Mouse (Mus musculus) kidney, embryonic 14.5 days (tissue): ENCODE data around the gene Stxbp4. TPM values are rescaled to one million over a fixed set of nuclear protein-coding genes. Genes with fewer than 3 reads are reported as not detected.

Source experiments
- ATAC-seq: fragments of 200-750 bp; cut with Nextera tagmentation; 2 replicates; pipeline ENCODE4 v1.8.0; 2017; ENCODE audit warnings: moderate number of reproducible peaks, mild to moderate bottlenecking, moderate TSS enrichment, moderate library complexity; ENCODE audit not compliant: low FRiP score, low TSS enrichment
- H3K27ac ChIP-seq: fragments of 300-500 bp; sonication (generic); 2 replicates; pipeline ENCODE4 v1.5.1; 2014; ENCODE audit warnings: low read depth, mild to moderate bottlenecking, low read length, moderate library complexity, mixed read lengths
- H3K27me3 ChIP-seq: fragments of 300-500 bp; sonication (generic); 2 replicates; pipeline ENCODE4 v1.6.1; 2014; ENCODE audit warnings: mild to moderate bottlenecking, low read length; ENCODE audit not compliant: control insufficient read depth, insufficient read depth
- H3K36me3 ChIP-seq: fragments of 300-500 bp; sonication (generic); 2 replicates; pipeline ENCODE4 v1.6.1; 2014; ENCODE audit warnings: low read length, mixed read lengths; ENCODE audit not compliant: control insufficient read depth, insufficient read depth
- H3K4me1 ChIP-seq: fragments of 300-500 bp; sonication (generic); 2 replicates; pipeline ENCODE4 v1.6.1; 2014; ENCODE audit warnings: low read length, mixed read lengths; ENCODE audit not compliant: control insufficient read depth, insufficient read depth
- H3K4me2 ChIP-seq: fragments of 300-500 bp; sonication (generic); replicated peaks from 2 replicates; pipeline ENCODE4 v1.6.1; 2014; ENCODE audit warnings: low read depth, mild to moderate bottlenecking, low read length
- H3K4me3 ChIP-seq: fragments of 300-500 bp; sonication (generic); 2 replicates; pipeline ENCODE4 v1.5.1; 2014; ENCODE audit warnings: mild to moderate bottlenecking, low read length
- H3K9ac ChIP-seq: fragments of 300-500 bp; sonication (generic); 2 replicates; pipeline ENCODE4 v1.6.1; 2014; ENCODE audit warnings: low read depth, mild to moderate bottlenecking, low read length, moderate library complexity
- H3K9me3 ChIP-seq: fragments of 300-500 bp; sonication (generic); 2 replicates; pipeline ENCODE4 v1.6.1; 2016; ENCODE audit warnings: low read length; ENCODE audit not compliant: control insufficient read depth
- WGBS: fragments of 180-500 bp; shearing (Covaris S2); extraction: QIAGEN DNeasy Blood & Tissue Kit; methylation state at CpG from one replicate; pipeline ENCODE4 v1.1.7; 2014; 5-methylcytosine and 5-hydroxymethylcytosine counted together
- polyA plus RNA-seq: library from polyadenylated mRNA; unstranded; fragments of >200 nt; fragmentation: Nextera tagmentation; extraction: Ambion mirVana; gene quantifications from 2 replicates; pipeline ENCODE4 v1.2.1, GENCODE M21; 2014

Gene Stxbp4
- polyA plus RNA-seq, 1 experiment from 2014 or later, result 29.3 TPM

GRCm38 (mm10) chr11:90517750-90518149 lies 120.1 kb downstream of the Stxbp4 start:
- no peak for ATAC-seq
- 80% methylated on average over 1 of the region's 1 CpGs for WGBS

GRCm38 (mm10) chr11:90512538-90513219 lies 125.2 kb downstream of the Stxbp4 start:
- WGBS, result 81% methylated on average over 5 of the region's 5 CpGs

More at GRCm38 (mm10) chr11:90517750-90518149, 120.1 kb downstream of the Stxbp4 start:
- H3K9me3 ChIP-seq, result no peaks in the 10 kb centered on the region
- no peaks in the 10 kb centered on the region for H3K4me1 ChIP-seq
- H3K36me3 ChIP-seq, result peaks cover 3% of the 10 kb centered on the region; the same call in 1 of the 2 replicates
- no peak overlapping the region for H3K4me2 ChIP-seq
- no peak overlapping the region for H3K9ac ChIP-seq
- H3K27me3 ChIP-seq, result no peaks in the 10 kb centered on the region
- no peak overlapping the region for H3K27ac ChIP-seq
- no peak overlapping the region for H3K4me3 ChIP-seq

GRCm38 (mm10) chr11:90501846-90502245 lies 136.0 kb downstream of the Stxbp4 start:
- WGBS, result 80% methylated on average over 4 of the region's 4 CpGs
- H3K36me3 ChIP-seq, result no peaks in the 10 kb centered on the region
- no peak for ATAC-seq

More at GRCm38 (mm10) chr11:90512538-90513219, 125.2 kb downstream of the Stxbp4 start:
- no peaks in the 10 kb centered on the region for H3K4me1 ChIP-seq
- H3K4me3 ChIP-seq, result no peak overlapping the region
- no peak overlapping the region for H3K9ac ChIP-seq
- H3K36me3 ChIP-seq, result peaks cover 3% of the 10 kb centered on the region; the same call in 1 of the 2 replicates
- no peak overlapping the region for H3K27ac ChIP-seq
- H3K27me3 ChIP-seq, result no peaks in the 10 kb centered on the region
- no peak for ATAC-seq
- H3K9me3 ChIP-seq, result no peaks in the 10 kb centered on the region
- no peak overlapping the region for H3K4me2 ChIP-seq

GRCm38 (mm10) chr11:90499918-90500317 lies 138.0 kb downstream of the Stxbp4 start:
- no peak for ATAC-seq
- no peaks in the 10 kb centered on the region for H3K36me3 ChIP-seq
- H3K4me3 ChIP-seq, result no peak overlapping the region
- no peaks in the 10 kb centered on the region for H3K27me3 ChIP-seq
- 88% methylated on average over 6 of the region's 6 CpGs for WGBS
- H3K9ac ChIP-seq, result no peak overlapping the region
- H3K27ac ChIP-seq, result no peak overlapping the region
- no peaks in the 10 kb centered on the region for H3K4me1 ChIP-seq
- H3K4me2 ChIP-seq, result no peak overlapping the region
- H3K9me3 ChIP-seq, result no peaks in the 10 kb centered on the region

More at GRCm38 (mm10) chr11:90501846-90502245, 136.0 kb downstream of the Stxbp4 start:
- no peaks in the 10 kb centered on the region for H3K27me3 ChIP-seq
- no peak overlapping the region for H3K27ac ChIP-seq
- H3K4me1 ChIP-seq, result no peaks in the 10 kb centered on the region
- H3K9ac ChIP-seq, result no peak overlapping the region
- no peak overlapping the region for H3K4me2 ChIP-seq
- no peak overlapping the region for H3K4me3 ChIP-seq
- H3K9me3 ChIP-seq, result no peaks in the 10 kb centered on the region

GRCm38 (mm10) chr11:90498461-90498860 lies 139.4 kb downstream of the Stxbp4 start:
- Histone ChIP-seq H3K9me3 (no peaks in the 10 kb centered on the region), H3K4me3 (no peak overlapping the region), H3K27me3 (no peaks in the 10 kb centered on the region), H3K36me3 (peaks cover 3% of the 10 kb centered on the region; the same call in 1 of the 2 replicates), H3K9ac (no peak overlapping the region), H3K27ac (no peak overlapping the region), H3K4me2 (no peak overlapping the region), H3K4me1 (no peaks in the 10 kb centered on the region)
- WGBS, result 64% methylated on average over 5 of the region's 5 CpGs
- ATAC-seq, result no peak

- WGBS, result 87% methylated on average over 1 of the region's 1 CpGs
- Histone ChIP-seq H3K4me1 (no peaks in the 10 kb centered on the region), H3K4me2 (no peak overlapping the region), H3K9me3 (no peaks in the 10 kb centered on the region), H3K36me3 (peaks cover 6% of the 10 kb centered on the region; the same call in 1 of the 2 replicates), H3K27me3 (no peaks in the 10 kb centered on the region), H3K9ac (no peak overlapping the region), H3K27ac (no peak overlapping the region), H3K4me3 (no peak overlapping the region)
- no peak for ATAC-seq
Observed at GRCm38 (mm10) chr11:90494981-90495380, 142.9 kb downstream of the Stxbp4 start.

- 92% methylated on average over 4 of the region's 4 CpGs for WGBS
- Histone ChIP-seq H3K9me3 (no peaks in the 10 kb centered on the region), H3K4me3 (no peak overlapping the region), H3K36me3 (peaks cover 8% of the 10 kb centered on the region; the same call in 1 of the 2 replicates), H3K4me1 (no peaks in the 10 kb centered on the region), H3K27me3 (no peaks in the 10 kb centered on the region), H3K9ac (no peak overlapping the region), H3K27ac (no peak overlapping the region), H3K4me2 (no peak overlapping the region)
- ATAC-seq, result no peak
Observed at GRCm38 (mm10) chr11:90492511-90492910, 145.4 kb downstream of the Stxbp4 start.

GRCm38 (mm10) chr11:90489166-90489565 lies 148.7 kb downstream of the Stxbp4 start:
- no peaks in the 10 kb centered on the region for H3K9me3 ChIP-seq
- 93% methylated on average over 10 of the region's 10 CpGs for WGBS
- no peak overlapping the region for H3K4me2 ChIP-seq
- H3K4me1 ChIP-seq, result no peaks in the 10 kb centered on the region
- H3K4me3 ChIP-seq, result no peak overlapping the region
- H3K36me3 ChIP-seq, result peaks cover 8% of the 10 kb centered on the region; the same call in 1 of the 2 replicates
- H3K27me3 ChIP-seq, result no peaks in the 10 kb centered on the region
- H3K27ac ChIP-seq, result no peak overlapping the region
- no peak overlapping the region for H3K9ac ChIP-seq
- ATAC-seq, result no peak

- H3K4me3 ChIP-seq, result no peak overlapping the region
- H3K9me3 ChIP-seq, result no peaks in the 10 kb centered on the region
- no peaks in the 10 kb centered on the region for H3K4me1 ChIP-seq
- no peaks in the 10 kb centered on the region for H3K27me3 ChIP-seq
- H3K9ac ChIP-seq, result no peak overlapping the region
- no peak overlapping the region for H3K27ac ChIP-seq
- H3K36me3 ChIP-seq, result peaks cover 3% of the 10 kb centered on the region; the same call in 1 of the 2 replicates
- no peak overlapping the region for H3K4me2 ChIP-seq
- ATAC-seq, result no peak
- 99% methylated on average over 8 of the region's 8 CpGs for WGBS
Observed at GRCm38 (mm10) chr11:90487686-90488085, 150.2 kb downstream of the Stxbp4 start.
